ENCODE assay signal across 10 mouse cellular contexts in the genomic region with DNA sequence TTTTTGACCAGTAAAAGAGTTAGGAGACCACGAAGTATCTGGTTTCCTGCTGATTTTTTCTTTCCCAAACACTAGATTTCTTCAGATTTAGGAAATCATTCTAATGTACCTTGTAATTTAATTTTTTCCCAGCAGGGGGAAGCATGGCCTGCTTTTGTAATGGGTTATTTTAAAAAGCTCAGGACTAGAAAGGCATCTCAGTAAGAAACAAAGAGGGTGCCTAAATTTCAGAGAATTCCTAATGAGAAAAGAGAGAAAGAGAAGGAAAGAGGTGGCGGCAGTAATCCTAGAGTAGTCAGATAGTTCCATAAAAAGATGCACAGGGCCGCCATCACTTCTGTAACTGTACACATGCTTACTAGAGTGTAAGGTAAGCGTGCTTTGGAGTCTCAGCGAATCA. TPM values are rescaled to one million over a fixed set of nuclear protein-coding genes. Genes with fewer than 3 reads are reported as not detected.
A peak's percentile ranks its signal among the peaks of the same experiment; 100 is the strongest.
DNase-seq lines count a peak whose midpoint lies in the region; ATAC-seq lines count a peak whose summit lies in the region.
"Had no signal": no experiment of that assay in that cellular context is flagged by ENCODE, and none has a peak within 500 bp of the region (broad histone marks: within the 10 kb centered on the region; RNA-seq: fewer than 3 reads in every experiment).

No protein-coding gene starts in this region.

- H3K9me3 ChIP-seq in hindbrain, embryonic 14.5 days (ENCODE audit: control insufficient read depth, low read length), result no peaks in the 10 kb centered on the region
- H3K9me3 ChIP-seq in neural tube, embryonic 14.5 days (ENCODE audit: control insufficient read depth, low read length), result no peaks in the 10 kb centered on the region

- peak overlapping the region; percentile 5 for H3K27ac ChIP-seq in hindbrain, embryonic 14.5 days
- peak overlapping the region; percentile 61; the same call in 1 of the 2 replicates for H3K27ac ChIP-seq in neural tube, embryonic 14.5 days (ENCODE audit: low read depth, low read length)

- peak overlapping the region; percentile 53 for H3K9ac ChIP-seq in hindbrain, embryonic 14.5 days
- peak overlapping the region; percentile 51 for H3K9ac ChIP-seq in neural tube, embryonic 14.5 days (replicated peaks; ENCODE audit: low read depth, low read length)

- H3K27me3 ChIP-seq in hindbrain, embryonic 14.5 days (ENCODE audit: control insufficient read depth, insufficient read depth, low read length), result no peaks in the 10 kb centered on the region
- no peaks in the 10 kb centered on the region for H3K27me3 ChIP-seq in neural tube, embryonic 14.5 days (ENCODE audit: control insufficient read depth, insufficient read depth, low read length)

- H3K36me3 ChIP-seq in hindbrain, embryonic 14.5 days (replicated peaks; ENCODE audit: control insufficient read depth, insufficient read depth), result no peaks in the 10 kb centered on the region
- no peaks in the 10 kb centered on the region for H3K36me3 ChIP-seq in neural tube, embryonic 14.5 days (ENCODE audit: control insufficient read depth, insufficient read depth, low read length)

- intact Hi-C loops in left cerebral cortex, postnatal 4 days (cut with DNase I), result loop anchor here (5.0 to 10.0 kb wide), 3 partner anchors 670 to 1468 kb away; no protein-coding TSS in a partner anchor

- peak overlapping the region; percentile 63 for H3K4me2 ChIP-seq in hindbrain, embryonic 14.5 days (replicated peaks)
- peak overlapping the region; percentile 66 for H3K4me2 ChIP-seq in neural tube, embryonic 14.5 days (ENCODE audit: low read depth, low read length)

- H3K4me1 ChIP-seq in hindbrain, embryonic 14.5 days (replicated peaks; ENCODE audit: control insufficient read depth, insufficient read depth, low read length), result peaks cover 15% of the 10 kb centered on the region
- H3K4me1 ChIP-seq in neural tube, embryonic 14.5 days (ENCODE audit: control insufficient read depth, insufficient read depth, low read length), result 0 out of 2 replicates have a peak, but pooled peaks cover 3% of the 10 kb centered on the region

- peak overlapping the region; percentile 44 for H3K4me3 ChIP-seq in hindbrain, embryonic 14.5 days (replicated peaks; ENCODE audit: low read length)
- peak overlapping the region; percentile 66 for H3K4me3 ChIP-seq in neural tube, embryonic 14.5 days (ENCODE audit: low read depth, low read length)

- no peak for ATAC-seq in hindbrain, embryonic 14.5 days (ENCODE audit: low FRiP score)
- ATAC-seq in neural tube, embryonic 14.5 days (ENCODE audit: low read depth), result no peak

- DNase-seq in left cerebral cortex, adult 11 months (ENCODE audit: low spot score), result peak; percentile 68
- DNase-seq in left cerebral cortex, postnatal 4 days, result no peak
- DNase-seq in embryo, embryonic 11.5 days (ENCODE audit: low read depth, low spot score), result peak; percentile 29
- peak; percentile 90 for DNase-seq in hindbrain, embryonic 14.5 days (ENCODE audit: low spot score)
- DNase-seq in thymus, postnatal 14 days, result no peak
- no peak for DNase-seq in T-cell, adult 2 months (ENCODE audit: low spot score)
- DNase-seq: adrenal gland, postnatal 36 days had no signal

- 43% methylated on average over 5 of the region's 5 CpGs for WGBS in hindbrain, embryonic 14.5 days
- WGBS in neural tube, embryonic 14.5 days, result 50% methylated on average over 5 of the region's 5 CpGs

RNA-seq across cellular contexts. Expression of a gene that starts 2.1 kb away (rescaled TPM):
- 10 to 100 TPM; 29.2 to 37.6 TPM for total RNA-seq in left cerebral cortex, postnatal 4 days (2021)
- polyA plus RNA-seq in hindbrain, embryonic 14.5 days (2014; fragmentation: Nextera tagmentation; extraction: Ambion mirVana), result 54.3 and 71.0 TPM in 2 replicates
- 72.8 and 73.8 TPM in 2 replicates for polyA plus RNA-seq in neural tube, embryonic 14.5 days (2014; fragmentation: Nextera tagmentation; extraction: Ambion mirVana)
- total RNA-seq: heart, adult 18-20 months; liver, adult 2 months had no signal
- polyA plus RNA-seq: liver, adult 2 months had no signal

Comparison
In these comparisons a context has a peak if more than half of its experiments do, and no peak if none do; other contexts are left out.
1. DNase-seq: peak in left cerebral cortex, adult 11 months (single experiment), embryo, embryonic 11.5 days (single experiment) and hindbrain, embryonic 14.5 days (single experiment); none in left cerebral cortex, postnatal 4 days (single experiment), thymus, postnatal 14 days (single experiment) and T-cell, adult 2 months (single experiment).